Mouse (Mus musculus): ENCODE measurements around the gene Irx4. TPM values are rescaled to one million over a fixed set of nuclear protein-coding genes. Genes with fewer than 3 reads are reported as not detected.
A peak's percentile ranks its signal among the peaks of the same experiment; 100 is the strongest.

Irx4 gene
- polyA plus RNA-seq, 1 experiment from 2014 or later: 0.20 TPM

- Histone ChIP-seq H3K4me1 (replicated peaks; ENCODE audit: insufficient read depth, low read length) (peaks cover 15% of the 10 kb centered on the region; the same call in 1 of the 2 replicates), H3K4me2 (ENCODE audit: low read length) (no peak overlapping the region), H3K9me3 (replicated peaks; ENCODE audit: low read length) (no peaks in the 10 kb centered on the region), H3K36me3 (ENCODE audit: insufficient read depth, low read length) (no peaks in the 10 kb centered on the region), H3K4me3 (replicated peaks; ENCODE audit: low read depth, low read length) (no peak overlapping the region), H3K27ac (no peak overlapping the region), H3K27me3 (ENCODE audit: insufficient read depth, low read length) (peaks cover 93% of the 10 kb centered on the region), H3K9ac (ENCODE audit: low read depth, low read length) (no peak overlapping the region)
- ATAC-seq (replicated peaks; ENCODE audit: low FRiP score, low read depth) (no peak), DNase-seq (ENCODE audit: low spot score) (peak; percentile 36)
- peak; percentile 23; the same call in 1 of the 2 replicates for TF ChIP-seq CTCF (IDR thresholded peaks at IDR 0.05; ENCODE audit: low read depth)
- 1% methylated on average over 20 of the region's 20 CpGs for WGBS
Measured at GRCm38 (mm10) chr13:73268702-73269101, 8.4 kb downstream of the Irx4 start.

DNA sequence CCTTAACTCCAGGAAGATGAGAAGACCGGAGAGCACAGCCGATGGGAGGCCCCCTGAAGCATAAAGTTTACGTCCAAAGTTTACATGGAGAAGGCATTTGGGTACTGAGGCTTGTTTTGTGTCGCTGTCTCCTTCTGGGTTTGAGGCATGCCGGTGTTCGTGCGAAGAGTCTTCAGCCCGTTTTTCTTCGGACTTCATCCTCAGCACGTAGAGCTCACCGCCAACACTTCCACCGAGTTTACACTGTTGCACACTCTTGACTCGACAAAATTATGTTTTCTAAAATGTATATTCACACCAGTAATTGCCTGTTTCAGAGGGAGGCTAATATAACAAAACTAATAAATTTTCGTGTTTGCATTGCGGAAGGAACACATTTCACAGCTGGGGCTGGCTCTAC, 9.0 kb downstream of the Irx4 start:
- no peak overlapping the region for H3K4me2 ChIP-seq (ENCODE audit: low read length)
- peaks cover 93% of the 10 kb centered on the region for H3K27me3 ChIP-seq (ENCODE audit: insufficient read depth, low read length)
- H3K4me3 ChIP-seq (replicated peaks; ENCODE audit: low read depth, low read length): no peak overlapping the region
- 6% methylated on average over 15 of the region's 15 CpGs for WGBS
- ATAC-seq (replicated peaks; ENCODE audit: low FRiP score, low read depth) (no peak), DNase-seq (ENCODE audit: low spot score) (no peak)
- H3K36me3 ChIP-seq (ENCODE audit: insufficient read depth, low read length): no peaks in the 10 kb centered on the region
- no peak overlapping the region for H3K9ac ChIP-seq (ENCODE audit: low read depth, low read length)
- no peak overlapping the region for H3K27ac ChIP-seq
- H3K9me3 ChIP-seq (replicated peaks; ENCODE audit: low read length): no peaks in the 10 kb centered on the region
- peaks cover 15% of the 10 kb centered on the region; the same call in 1 of the 2 replicates for H3K4me1 ChIP-seq (replicated peaks; ENCODE audit: insufficient read depth, low read length)
- TF ChIP-seq CTCF (IDR thresholded peaks at IDR 0.05; ENCODE audit: low read depth): no peak

- no peak for DNase-seq (ENCODE audit: low spot score)
- WGBS: 8% methylated on average over 3 of the region's 3 CpGs
Measured at GRCm38 (mm10) chr13:73269891-73270290, 9.6 kb downstream of the Irx4 start.

DNA sequence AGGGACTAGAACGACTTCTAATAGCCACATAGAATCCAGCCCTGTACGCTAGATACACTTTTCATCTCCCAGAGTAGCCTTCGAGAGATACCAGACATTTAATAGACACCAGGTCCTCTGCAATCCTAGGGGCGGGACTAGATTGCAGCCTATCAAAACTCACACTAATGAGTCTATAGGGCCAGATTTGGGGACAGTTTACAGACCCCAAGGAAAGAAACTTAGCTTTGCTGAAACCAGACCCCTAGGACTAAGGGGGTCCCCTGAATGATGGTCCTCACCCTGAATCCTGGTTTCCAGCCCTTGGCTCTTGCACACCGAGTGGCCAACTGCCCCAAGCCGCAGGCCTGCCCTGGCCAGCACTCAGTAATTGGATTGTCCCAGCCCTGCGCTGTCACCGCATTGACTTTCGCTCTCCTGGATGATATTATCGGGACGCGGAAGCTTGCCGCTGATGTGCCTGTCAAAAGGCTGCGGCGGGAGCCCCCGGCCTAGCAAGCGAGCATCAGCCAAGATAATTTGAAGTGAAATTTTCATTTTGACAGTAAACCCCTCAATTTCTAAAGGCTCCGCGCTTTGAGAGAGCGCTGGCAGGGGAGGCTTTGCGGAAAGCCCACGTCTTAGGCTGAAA, 10.3 kb downstream of the Irx4 start:
- peaks cover 10% of the 10 kb centered on the region; the same call in 1 of the 2 replicates for H3K4me1 ChIP-seq (replicated peaks; ENCODE audit: insufficient read depth, low read length)
- H3K27me3 ChIP-seq (ENCODE audit: insufficient read depth, low read length): peaks cover 89% of the 10 kb centered on the region
- DNase-seq (ENCODE audit: low spot score) (no peak), ATAC-seq (replicated peaks; ENCODE audit: low FRiP score, low read depth) (no peak)
- no peak overlapping the region for H3K9ac ChIP-seq (ENCODE audit: low read depth, low read length)
- no peaks in the 10 kb centered on the region for H3K9me3 ChIP-seq (replicated peaks; ENCODE audit: low read length)
- 0 out of 2 replicates have a peak overlapping the region, but pooled peaks have one; percentile 24 for H3K4me3 ChIP-seq (replicated peaks; ENCODE audit: low read depth, low read length)
- H3K36me3 ChIP-seq (ENCODE audit: insufficient read depth, low read length): no peaks in the 10 kb centered on the region
- 6% methylated on average over 22 of the region's 22 CpGs for WGBS
- no peak for TF ChIP-seq CTCF (IDR thresholded peaks at IDR 0.05; ENCODE audit: low read depth)
- H3K4me2 ChIP-seq (ENCODE audit: low read length): peak overlapping the region; percentile 49; the same call in 1 of the 2 replicates
- no peak overlapping the region for H3K27ac ChIP-seq

More at GRCm38 (mm10) chr13:73269891-73270290, 9.6 kb downstream of the Irx4 start:
- no peaks in the 10 kb centered on the region for H3K36me3 ChIP-seq (ENCODE audit: insufficient read depth, low read length)
- no peak overlapping the region for H3K4me3 ChIP-seq (replicated peaks; ENCODE audit: low read depth, low read length)
- no peak for ATAC-seq (replicated peaks; ENCODE audit: low FRiP score, low read depth)
- H3K9ac ChIP-seq (ENCODE audit: low read depth, low read length): no peak overlapping the region
- peaks cover 15% of the 10 kb centered on the region; the same call in 1 of the 2 replicates for H3K4me1 ChIP-seq (replicated peaks; ENCODE audit: insufficient read depth, low read length)
- H3K27me3 ChIP-seq (ENCODE audit: insufficient read depth, low read length): peaks cover 93% of the 10 kb centered on the region
- H3K4me2 ChIP-seq (ENCODE audit: low read length): no peak overlapping the region
- H3K9me3 ChIP-seq (replicated peaks; ENCODE audit: low read length): no peaks in the 10 kb centered on the region
- TF ChIP-seq CTCF (IDR thresholded peaks at IDR 0.05; ENCODE audit: low read depth): no peak
- no peak overlapping the region for H3K27ac ChIP-seq

DNA sequence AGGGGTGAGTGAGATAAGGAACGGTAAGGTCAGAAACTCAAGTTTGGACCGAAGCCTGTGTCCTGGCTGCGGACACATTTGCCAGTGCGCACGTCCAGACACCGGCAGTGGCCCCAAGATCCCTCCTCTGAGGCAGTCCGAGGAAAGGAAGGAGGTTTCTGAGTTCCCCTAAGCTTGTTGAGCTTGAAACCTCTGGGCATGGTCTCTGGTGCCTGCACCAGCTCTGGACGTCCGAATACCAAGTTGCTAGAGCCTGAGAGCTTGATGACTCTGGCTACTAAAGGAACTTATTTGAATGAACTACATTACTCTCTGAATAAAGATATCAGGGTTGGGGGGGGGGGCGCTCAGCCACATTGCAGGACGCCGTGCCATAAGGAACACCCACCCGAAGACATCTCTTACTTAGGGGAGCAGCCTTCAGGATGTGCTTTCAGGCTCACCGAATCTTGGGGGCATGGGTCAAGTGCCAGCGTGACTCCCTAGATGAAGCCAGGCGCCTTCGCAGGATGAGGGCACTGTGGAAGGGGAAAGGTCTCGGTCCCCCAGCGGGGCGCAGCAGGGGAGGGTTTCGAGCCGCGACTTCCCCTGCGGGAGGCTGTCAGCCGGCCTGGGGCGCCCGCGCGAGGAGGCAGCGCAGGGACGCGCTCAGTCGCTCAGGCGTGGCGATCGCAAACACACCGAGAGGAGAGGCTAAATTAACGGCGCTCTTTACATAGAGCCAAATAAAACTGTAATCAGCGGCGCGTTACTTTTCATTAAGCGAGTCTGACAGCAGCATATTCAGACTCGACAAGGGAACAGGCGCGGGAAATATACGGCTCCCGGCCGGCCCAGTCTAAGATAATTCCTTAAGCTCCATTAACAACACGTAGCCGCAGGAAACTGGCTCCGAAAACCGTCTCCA, 11.3 kb downstream of the Irx4 start:
- Histone ChIP-seq H3K4me2 (ENCODE audit: low read length) (peak overlapping the region; percentile 49), H3K9me3 (replicated peaks; ENCODE audit: low read length) (no peaks in the 10 kb centered on the region), H3K4me3 (replicated peaks; ENCODE audit: low read depth, low read length) (peak overlapping the region; percentile 24), H3K4me1 (replicated peaks; ENCODE audit: insufficient read depth, low read length) (peaks cover 10% of the 10 kb centered on the region; the same call in 1 of the 2 replicates), H3K27ac (no peak overlapping the region), H3K9ac (ENCODE audit: low read depth, low read length) (no peak overlapping the region), H3K36me3 (ENCODE audit: insufficient read depth, low read length) (no peaks in the 10 kb centered on the region), H3K27me3 (ENCODE audit: insufficient read depth, low read length) (peaks cover 84% of the 10 kb centered on the region)
- ATAC-seq (replicated peaks; ENCODE audit: low FRiP score, low read depth) (no peak), DNase-seq (ENCODE audit: low spot score) (no peak)
- no peak for TF ChIP-seq CTCF (IDR thresholded peaks at IDR 0.05; ENCODE audit: low read depth)
- under 1% methylated on average over 53 of the region's 53 CpGs for WGBS

- Histone ChIP-seq H3K27me3 (ENCODE audit: insufficient read depth, low read length) (peaks cover 71% of the 10 kb centered on the region), H3K9me3 (replicated peaks; ENCODE audit: low read length) (no peaks in the 10 kb centered on the region), H3K27ac (no peak overlapping the region), H3K9ac (ENCODE audit: low read depth, low read length) (no peak overlapping the region), H3K4me2 (ENCODE audit: low read length) (no peak overlapping the region), H3K36me3 (ENCODE audit: insufficient read depth, low read length) (no peaks in the 10 kb centered on the region), H3K4me3 (replicated peaks; ENCODE audit: low read depth, low read length) (no peak overlapping the region), H3K4me1 (replicated peaks; ENCODE audit: insufficient read depth, low read length) (peaks cover 10% of the 10 kb centered on the region; the same call in 1 of the 2 replicates)
- no peak for TF ChIP-seq CTCF (IDR thresholded peaks at IDR 0.05; ENCODE audit: low read depth)
- no peak for ATAC-seq (replicated peaks; ENCODE audit: low FRiP score, low read depth)
- DNase-seq (ENCODE audit: low spot score): no peak
Measured at GRCm38 (mm10) chr13:73272794-73273282, 12.6 kb downstream of the Irx4 start.

Measured in kidney, postnatal 0 days (tissue).